Mouse (Mus musculus) kidney, postnatal 14 days (tissue): ENCODE data around the gene Cyp3a41b.
"Not testable (repeated sequence)": the region's sequence is repeated elsewhere in the genome, so short reads cannot be mapped to it uniquely, and the experiment has no call there.

ENCODE experiments used
- DNase-seq: peaks from one replicate; pipeline ENCODE4 v3.0.0; 2022; ENCODE audit warnings: mixed read lengths

Cyp3a41b gene

GRCm38 (mm10) chr5:145584630-145585029 is at the start of gene Cyp3a41b:
TSS of gene Cyp3a41b (minus strand) at chr5:145584730.
- not testable (repeated sequence) for DNase-seq

GRCm38 (mm10) chr5:145632286-145632685 is 47.8 kb upstream of the Cyp3a41b start:
- DNase-seq = not testable (repeated sequence)

- not testable (repeated sequence) for DNase-seq
Measured at GRCm38 (mm10) chr5:145604891-145605290, 20.4 kb upstream of the Cyp3a41b start.

- not testable (repeated sequence) for DNase-seq
Measured at GRCm38 (mm10) chr5:145597851-145598250, 13.3 kb upstream of the Cyp3a41b start.

- DNase-seq = not testable (repeated sequence)
Measured at GRCm38 (mm10) chr5:145577321-145577720, 7.2 kb downstream of the Cyp3a41b start.

- DNase-seq = not testable (repeated sequence)
Measured at GRCm38 (mm10) chr5:145575660-145576059, 8.9 kb downstream of the Cyp3a41b start.

GRCm38 (mm10) chr5:145571922-145572321 is 12.6 kb downstream of the Cyp3a41b start:
- not testable (repeated sequence) for DNase-seq
